Mouse (Mus musculus) liver, embryonic 14.5 days (tissue): ENCODE measurements at regions not wholly inside any gene's neighbourhood (a gene's known extent, or its start where the extent isn't known, plus 50 kb on each side); places are given as distances from the start of the nearest gene placed in this dataset.

Source experiments
- CTCF ChIP-seq: IDR thresholded peaks from 2 replicates; pipeline ENCODE4 v1.5.1; 2016; ENCODE audit warnings: antibody characterized with exemption, low read depth, control low read depth
- EP300 ChIP-seq: IDR thresholded peaks from 2 replicates; pipeline ENCODE4 v1.6.1; 2016; ENCODE audit warnings: antibody characterized with exemption, low read depth

GRCm38 (mm10) chr13:35171562-35172254 is 144.8 kb upstream of the Eci2 start:
- TF ChIP-seq CTCF (no peak), EP300 (no peak)
